Comparison of ENCODE assay signal across 8 mouse cellular contexts in genomic region chr15:100923476-100923875, GRCm38 (mm10). TPM values are rescaled to one million over a fixed set of nuclear protein-coding genes. Genes with fewer than 3 reads are reported as not detected.
A peak's percentile ranks its signal among the peaks of the same experiment; 100 is the strongest.
DNase-seq lines count a peak whose midpoint lies in the region; ATAC-seq lines count a peak whose summit lies in the region.

No protein-coding gene starts in this region.

- no peak overlapping the region for H3K4me3 ChIP-seq in lung, embryonic 16.5 days (ENCODE audit: low read length)

- no peaks in the 10 kb centered on the region for H3K27me3 ChIP-seq in lung, embryonic 16.5 days (ENCODE audit: control insufficient read depth, insufficient read depth, low read depth, low read length)

- no peaks in the 10 kb centered on the region for H3K36me3 ChIP-seq in lung, embryonic 16.5 days (ENCODE audit: control insufficient read depth, insufficient read depth, low read length)

- intact Hi-C loops in heart, postnatal 25 days (cut with DNase I) = no loop called here

- no peak overlapping the region for H3K9ac ChIP-seq in lung, embryonic 16.5 days (ENCODE audit: low read length)

- H3K4me1 ChIP-seq in lung, embryonic 16.5 days (replicated peaks; ENCODE audit: control insufficient read depth, insufficient read depth, low read length) = no peaks in the 10 kb centered on the region

- H3K9me3 ChIP-seq in lung, embryonic 16.5 days (ENCODE audit: control insufficient read depth, low read length) = no peaks in the 10 kb centered on the region

- H3K27ac ChIP-seq in lung, embryonic 16.5 days (ENCODE audit: low read length) = no peak overlapping the region

- peak; percentile 65 for ATAC-seq in lung, embryonic 16.5 days (ENCODE audit: low read depth)

- DNase-seq in heart, adult 11 months = peak; percentile 92
- no peak for DNase-seq in heart, postnatal 25 days (ENCODE audit: low spot score)
- peak; percentile 81 to 85 for DNase-seq in cerebellum, postnatal 25 days
- DNase-seq in gastrocnemius, postnatal 25 days = peak; percentile 31
- peak; percentile 68 for DNase-seq in kidney, postnatal 10 days
- DNase-seq in right cerebral cortex, adult 2 months (ENCODE audit: low spot score in 2 of 2) = peak; percentile 93 to 95
- no peak for DNase-seq in natural killer cell, adult 2 months (ENCODE audit: low spot score in 2 of 2)

- WGBS in lung, embryonic 16.5 days = 23% methylated on average over 19 of the region's 19 CpGs

- no peak overlapping the region for H3K4me2 ChIP-seq in lung, embryonic 16.5 days (ENCODE audit: low read depth, low read length)

RNA-seq across cellular contexts. Expression of gene Scn8a, which starts 53.8 kb away (rescaled TPM):
- under 1 TPM; 0.18 to 0.25 TPM for total RNA-seq in heart, postnatal 25 days (2021)
- under 1 TPM; 0.13 to 0.32 TPM for total RNA-seq in gastrocnemius, postnatal 25 days (2021)
- 0.98 and 1.4 TPM in 2 replicates for polyA plus RNA-seq in lung, embryonic 16.5 days (2015; fragmentation: Nextera tagmentation; extraction: Ambion mirVana)

Comparison
In these comparisons a context has a peak if more than half of its experiments do, and no peak if none do; other contexts are left out.
1. DNase-seq: peak in heart, adult 11 months (single experiment), cerebellum, postnatal 25 days (2 of 2), gastrocnemius, postnatal 25 days (single experiment), kidney, postnatal 10 days (single experiment) and right cerebral cortex, adult 2 months (2 of 2); none in heart, postnatal 25 days (single experiment) and natural killer cell, adult 2 months (0 of 2).